ENCODE assay signal across 9 mouse cellular contexts in genomic region chr6:91807169-91807568, GRCm38 (mm10). TPM values are rescaled to one million over a fixed set of nuclear protein-coding genes. Genes with fewer than 3 reads are reported as not detected.
DNase-seq lines count a peak whose midpoint lies in the region; ATAC-seq lines count a peak whose summit lies in the region.
"Had no signal": no experiment of that assay in that cellular context is flagged by ENCODE, and none has a peak within 500 bp of the region (broad histone marks: within the 10 kb centered on the region; RNA-seq: fewer than 3 reads in every experiment).

No protein-coding gene starts in this region.

- no peaks in the 10 kb centered on the region for H3K9me3 ChIP-seq in neural tube, embryonic 11.5 days (ENCODE audit: control insufficient read depth, low read length)
- H3K9me3 ChIP-seq in hindbrain, embryonic 15.5 days = no peaks in the 10 kb centered on the region
- no peaks in the 10 kb centered on the region for H3K9me3 ChIP-seq in midbrain, embryonic 14.5 days (ENCODE audit: control insufficient read depth, low read length)

- no peaks in the 10 kb centered on the region for H3K36me3 ChIP-seq in neural tube, embryonic 11.5 days (ENCODE audit: control insufficient read depth, insufficient read depth, low read length)
- H3K36me3 ChIP-seq in hindbrain, embryonic 15.5 days = no peaks in the 10 kb centered on the region
- no peaks in the 10 kb centered on the region for H3K36me3 ChIP-seq in midbrain, embryonic 14.5 days (ENCODE audit: control insufficient read depth, insufficient read depth, low read length)

- no peak overlapping the region for H3K27ac ChIP-seq in neural tube, embryonic 11.5 days (ENCODE audit: low read depth, low read length)
- H3K27ac ChIP-seq in hindbrain, embryonic 15.5 days (replicated peaks) = no peak overlapping the region
- H3K27ac ChIP-seq in midbrain, embryonic 14.5 days (replicated peaks; ENCODE audit: low read depth, low read length) = no peak overlapping the region
- H3K27ac ChIP-seq: macrophage had no signal

- peaks cover 16% of the 10 kb centered on the region for H3K27me3 ChIP-seq in neural tube, embryonic 11.5 days (ENCODE audit: control insufficient read depth, insufficient read depth, low read length)
- H3K27me3 ChIP-seq in hindbrain, embryonic 15.5 days = no peaks in the 10 kb centered on the region
- peaks cover 3% of the 10 kb centered on the region; the same call in 1 of the 2 replicates for H3K27me3 ChIP-seq in midbrain, embryonic 14.5 days (ENCODE audit: control insufficient read depth, insufficient read depth, low read length)

- H3K4me2 ChIP-seq in neural tube, embryonic 11.5 days (ENCODE audit: low read depth) = peak overlapping the region; percentile 6; the same call in 1 of the 2 replicates
- H3K4me2 ChIP-seq in hindbrain, embryonic 15.5 days = peak overlapping the region; percentile 49
- peak overlapping the region; percentile 57 for H3K4me2 ChIP-seq in midbrain, embryonic 14.5 days (ENCODE audit: low read length)

- WGBS in neural tube, embryonic 11.5 days = 5% methylated on average over 19 of the region's 23 CpGs
- 7% methylated on average over 23 of the region's 23 CpGs for WGBS in hindbrain, embryonic 15.5 days
- WGBS in midbrain, embryonic 14.5 days = 2% methylated on average over 22 of the region's 23 CpGs

- peak; percentile 34 for DNase-seq in adrenal gland, postnatal 10 days
- DNase-seq in adrenal gland, adult 8-10 months = no peak
- DNase-seq in neural tube, embryonic 11.5 days (ENCODE audit: low spot score) = no peak
- no peak for DNase-seq in neural tube, embryonic 10.5 days (ENCODE audit: extremely low spot score, low spot score)
- DNase-seq in midbrain, embryonic 14.5 days = peak; percentile 59
- no peak for DNase-seq in cerebellum, postnatal 14 days

- no peak for ATAC-seq in neural tube, embryonic 11.5 days (ENCODE audit: insufficient read depth, low FRiP score, low TSS enrichment)
- no peak for ATAC-seq in hindbrain, embryonic 15.5 days (ENCODE audit: low FRiP score, low read depth)
- ATAC-seq in midbrain, embryonic 14.5 days (ENCODE audit: low FRiP score, low TSS enrichment) = no peak
- ATAC-seq in cerebellum, adult (ENCODE audit: insufficient number of reproducible peaks, low FRiP score, low TSS enrichment) = no peak

- H3K9ac ChIP-seq in neural tube, embryonic 11.5 days (ENCODE audit: low read length) = no peak overlapping the region
- peak overlapping the region; percentile 18; the same call in 1 of the 2 replicates for H3K9ac ChIP-seq in hindbrain, embryonic 15.5 days
- H3K9ac ChIP-seq in midbrain, embryonic 14.5 days (replicated peaks; ENCODE audit: low read length) = peak overlapping the region; percentile 47

- H3K4me1 ChIP-seq in neural tube, embryonic 11.5 days (ENCODE audit: control insufficient read depth, insufficient read depth, low read length) = no peaks in the 10 kb centered on the region
- H3K4me1 ChIP-seq in hindbrain, embryonic 15.5 days (replicated peaks) = peaks cover 45% of the 10 kb centered on the region
- H3K4me1 ChIP-seq in midbrain, embryonic 14.5 days (ENCODE audit: control insufficient read depth, insufficient read depth, low read length) = peaks cover 14% of the 10 kb centered on the region

- no peak overlapping the region for H3K4me3 ChIP-seq in neural tube, embryonic 11.5 days (ENCODE audit: low read depth, low read length)
- H3K4me3 ChIP-seq in hindbrain, embryonic 15.5 days = peak overlapping the region; percentile 31
- peak overlapping the region; percentile 33 for H3K4me3 ChIP-seq in midbrain, embryonic 14.5 days (replicated peaks; ENCODE audit: low read depth, low read length)

RNA-seq across cellular contexts. Expression of gene Grip2, which starts 19.9 kb away (rescaled TPM):
- total RNA-seq in adrenal gland, postnatal 10 days (2021) = 1 to 10 TPM; 1.5 to 2.6 TPM
- total RNA-seq in adrenal gland, adult 8-10 months (2022) = 1 to 10 TPM; 3.0 to 4.7 (median 4.1) TPM
- polyA plus RNA-seq in neural tube, embryonic 11.5 days (2014; fragmentation: Nextera tagmentation; extraction: Ambion mirVana) = 1.9 and 2.0 TPM in 2 replicates
- 7.4 and 9.0 TPM in 2 replicates for polyA plus RNA-seq in hindbrain, embryonic 15.5 days (2015; fragmentation: Nextera tagmentation; extraction: Ambion mirVana)
- 7.5 and 7.6 TPM in 2 replicates for polyA plus RNA-seq in midbrain, embryonic 14.5 days (2014; fragmentation: Nextera tagmentation; extraction: Ambion mirVana)
- polyA plus RNA-seq: macrophage had no signal

Comparison
In these comparisons a context has a peak if more than half of its experiments do, and no peak if none do; other contexts are left out.
1. DNase-seq: peak in adrenal gland, postnatal 10 days (single experiment) and midbrain, embryonic 14.5 days (single experiment); none in adrenal gland, adult 8-10 months (single experiment), neural tube, embryonic 11.5 days (single experiment), neural tube, embryonic 10.5 days (single experiment) and cerebellum, postnatal 14 days (0 of 2).
2. H3K4me2 ChIP-seq: peak in every context shown above with its lines; median percentile 57 in midbrain, embryonic 14.5 days; 49 in hindbrain, embryonic 15.5 days; 6 in neural tube, embryonic 11.5 days.